Comparison of ENCODE assay signal across 16 mouse cellular contexts in the genomic region with DNA sequence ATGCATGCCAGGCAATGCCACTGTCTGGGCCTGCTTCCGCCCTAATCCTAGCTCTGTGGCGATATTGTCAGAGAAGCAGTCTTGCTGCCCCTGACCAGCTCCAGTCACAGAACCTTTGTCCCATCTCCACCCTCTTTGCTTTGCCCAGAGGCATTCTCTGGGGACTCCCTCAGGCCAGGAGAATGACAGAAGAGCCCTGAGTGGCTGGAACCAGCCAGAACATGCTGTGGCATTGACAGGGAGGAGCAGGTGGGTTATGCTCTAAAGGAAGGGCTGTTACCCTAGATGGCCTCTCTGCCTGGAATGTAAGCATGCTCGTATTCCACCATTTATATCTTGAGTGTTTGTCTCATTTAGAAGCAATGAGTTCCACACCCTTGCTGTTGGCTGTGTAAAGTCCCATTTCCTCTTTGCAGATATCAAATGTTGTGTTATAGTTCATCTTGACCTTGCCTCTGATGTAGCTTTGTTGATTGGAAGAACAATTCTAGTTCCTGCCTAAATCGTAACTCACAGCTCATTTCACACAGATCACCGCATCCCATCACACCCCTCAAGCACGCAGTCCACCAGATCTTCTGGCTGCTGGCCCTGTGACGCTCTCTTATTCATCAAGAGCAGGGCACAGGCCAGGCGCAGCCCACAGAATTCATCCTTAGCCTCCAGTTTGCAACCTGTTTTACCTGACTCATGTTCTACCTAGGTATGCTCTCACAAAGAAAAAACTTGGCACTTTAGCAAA. TPM values are rescaled to one million over a fixed set of nuclear protein-coding genes. Genes with fewer than 3 reads are reported as not detected.
DNase-seq lines count a peak whose midpoint lies in the region; ATAC-seq and TF ChIP-seq lines count a peak whose summit lies in the region.
"Had no signal": no experiment of that assay in that cellular context is flagged by ENCODE, and none has a peak within 500 bp of the region (broad histone marks: within the 10 kb centered on the region; RNA-seq: fewer than 3 reads in every experiment).

No protein-coding gene starts in this region.

- WGBS in heart, adult 2 months = 53% methylated on average over 8 of the region's 8 CpGs
- 86% methylated on average over 8 of the region's 8 CpGs for WGBS in embryonic facial prominence, embryonic 12.5 days
- 52% methylated on average over 8 of the region's 8 CpGs for WGBS in heart, embryonic 14.5 days
- 74% methylated on average over 8 of the region's 8 CpGs for WGBS in liver, embryonic 14.5 days (ENCODE audit: insufficient replicate concordance)
- WGBS in kidney, embryonic 14.5 days = 67% methylated on average over 8 of the region's 8 CpGs

- intact Hi-C loops in heart, adult 2 months (cut with DNase I) = no loop called here
- intact Hi-C loops in heart, postnatal 36 days (cut with DNase I) = no loop called here

- no peak overlapping the region for H3K9ac ChIP-seq in heart, adult 2 months (ENCODE audit: low read depth, low read length)
- no peak overlapping the region for H3K9ac ChIP-seq in embryonic facial prominence, embryonic 12.5 days
- H3K9ac ChIP-seq in heart, embryonic 14.5 days (ENCODE audit: low read length) = 0 out of 2 replicates have a peak overlapping the region, but pooled peaks have one; percentile 26
- H3K9ac ChIP-seq in liver, embryonic 14.5 days (replicated peaks) = peak overlapping the region; percentile 67
- no peak overlapping the region for H3K9ac ChIP-seq in kidney, embryonic 14.5 days (ENCODE audit: low read depth, low read length)
- H3K9ac ChIP-seq: neural tube, embryonic 13.5 days had no signal

- no peaks in the 10 kb centered on the region for H3K27me3 ChIP-seq in heart, adult 2 months (ENCODE audit: control insufficient read depth, insufficient read depth, low read length)
- no peaks in the 10 kb centered on the region for H3K27me3 ChIP-seq in embryonic facial prominence, embryonic 12.5 days
- no peaks in the 10 kb centered on the region for H3K27me3 ChIP-seq in heart, embryonic 14.5 days (ENCODE audit: control insufficient read depth, insufficient read depth, low read length)
- no peaks in the 10 kb centered on the region for H3K27me3 ChIP-seq in liver, embryonic 14.5 days (ENCODE audit: control insufficient read depth, insufficient read depth, low read length)
- no peaks in the 10 kb centered on the region for H3K27me3 ChIP-seq in kidney, embryonic 14.5 days (ENCODE audit: control insufficient read depth, insufficient read depth, low read length)
- H3K27me3 ChIP-seq: neural tube, embryonic 13.5 days had no signal

- peaks cover 16% of the 10 kb centered on the region for H3K4me1 ChIP-seq in heart, adult 2 months (ENCODE audit: control insufficient read depth, insufficient read depth, low read length)
- H3K4me1 ChIP-seq in embryonic facial prominence, embryonic 12.5 days = no peaks in the 10 kb centered on the region
- peaks cover 28 to 72% of the 10 kb centered on the region in 2 experiments for H3K4me1 ChIP-seq in heart, embryonic 14.5 days (ENCODE audit: control insufficient read depth in 2 of 2, insufficient read depth in 2 of 2, low read length in 2 of 2)
- peaks cover 54 to 67% of the 10 kb centered on the region in 2 experiments for H3K4me1 ChIP-seq in liver, embryonic 14.5 days (replicated peaks; ENCODE audit: control insufficient read depth in 2 of 2, insufficient read depth in 2 of 2, low read length in 1 of 2)
- no peaks in the 10 kb centered on the region for H3K4me1 ChIP-seq in kidney, embryonic 14.5 days (ENCODE audit: control insufficient read depth, insufficient read depth, low read length)
- H3K4me1 ChIP-seq: neural tube, embryonic 13.5 days had no signal

- H3K9me3 ChIP-seq in embryonic facial prominence, embryonic 12.5 days = no peaks in the 10 kb centered on the region
- H3K9me3 ChIP-seq in heart, embryonic 14.5 days (ENCODE audit: control insufficient read depth, low read length) = no peaks in the 10 kb centered on the region
- no peaks in the 10 kb centered on the region for H3K9me3 ChIP-seq in liver, embryonic 14.5 days (ENCODE audit: control insufficient read depth, low read length)
- no peaks in the 10 kb centered on the region for H3K9me3 ChIP-seq in kidney, embryonic 14.5 days (ENCODE audit: control insufficient read depth, low read length)
- H3K9me3 ChIP-seq: neural tube, embryonic 13.5 days had no signal

- no peak overlapping the region; the same call in 1 of the 2 replicates for H3K4me3 ChIP-seq in heart, adult 2 months
- H3K4me3 ChIP-seq in embryonic facial prominence, embryonic 12.5 days = no peak overlapping the region
- H3K4me3 ChIP-seq in heart, embryonic 14.5 days (ENCODE audit: control insufficient read depth in 1 of 2, insufficient read depth in 1 of 2, low read depth in 1 of 2, low read length in 2 of 2) = no peak overlapping the region
- no peak overlapping the region for H3K4me3 ChIP-seq in liver, embryonic 14.5 days (ENCODE audit: insufficient read depth in 1 of 2, low read depth in 2 of 2, low read length in 2 of 2)
- H3K4me3 ChIP-seq in kidney, embryonic 14.5 days (ENCODE audit: low read length) = no peak overlapping the region
- H3K4me3 ChIP-seq: neural tube, embryonic 13.5 days had no signal

- 0 out of 2 replicates have a peak, but pooled peaks have one; percentile 37 for TF ChIP-seq EP300 in heart, adult 2 months (IDR thresholded peaks at IDR 0.05; ENCODE audit: insufficient read depth, low read depth, low read length)
- no peak for TF ChIP-seq EP300 in liver, embryonic 14.5 days (IDR thresholded peaks at IDR 0.05; ENCODE audit: low read depth)

- peak overlapping the region; percentile 53 for H3K27ac ChIP-seq in heart, adult 2 months
- H3K27ac ChIP-seq in embryonic facial prominence, embryonic 12.5 days = 0 out of 2 replicates have a peak overlapping the region, but pooled peaks have one; percentile 36
- H3K27ac ChIP-seq in heart, embryonic 14.5 days (replicated peaks in 1 of 2; ENCODE audit: control insufficient read depth in 1 of 2, insufficient read depth in 1 of 2, low read depth in 2 of 2, low read length in 2 of 2) = 0 out of 4 replicates have a peak overlapping the region, but pooled peaks of 1 of the 2 experiments have one; percentile 24
- peak overlapping the region; percentile 98 for H3K27ac ChIP-seq in liver, embryonic 14.5 days
- H3K27ac ChIP-seq in kidney, embryonic 14.5 days (ENCODE audit: low read depth, low read length) = no peak overlapping the region
- H3K27ac ChIP-seq: hindbrain, postnatal 0 days; neural tube, embryonic 13.5 days had no signal

- no peak for TF ChIP-seq POLR2A in heart, adult 2 months (IDR thresholded peaks at IDR 0.05; ENCODE audit: insufficient read depth, low read depth, low read length)

- no peak overlapping the region for H3K4me2 ChIP-seq in embryonic facial prominence, embryonic 12.5 days (replicated peaks)
- H3K4me2 ChIP-seq in heart, embryonic 14.5 days (ENCODE audit: low read length) = 0 out of 2 replicates have a peak overlapping the region, but pooled peaks have one; percentile 11
- H3K4me2 ChIP-seq in liver, embryonic 14.5 days (ENCODE audit: low read depth) = peak overlapping the region; percentile 87
- H3K4me2 ChIP-seq in kidney, embryonic 14.5 days (replicated peaks; ENCODE audit: low read depth, low read length) = no peak overlapping the region
- H3K4me2 ChIP-seq: neural tube, embryonic 13.5 days had no signal

- peaks cover 7% of the 10 kb centered on the region for H3K36me3 ChIP-seq in heart, adult 2 months (ENCODE audit: control insufficient read depth, insufficient read depth, low read length)
- no peaks in the 10 kb centered on the region for H3K36me3 ChIP-seq in embryonic facial prominence, embryonic 12.5 days
- H3K36me3 ChIP-seq in heart, embryonic 14.5 days (ENCODE audit: control insufficient read depth, insufficient read depth, low read length) = peaks cover 78% of the 10 kb centered on the region
- peaks cover 3% of the 10 kb centered on the region; the same call in 1 of the 2 replicates for H3K36me3 ChIP-seq in liver, embryonic 14.5 days (replicated peaks; ENCODE audit: control insufficient read depth, insufficient read depth, low read depth)
- H3K36me3 ChIP-seq in kidney, embryonic 14.5 days (ENCODE audit: control insufficient read depth, insufficient read depth, low read length) = no peaks in the 10 kb centered on the region
- H3K36me3 ChIP-seq: neural tube, embryonic 13.5 days had no signal

- TF ChIP-seq CTCF in heart, adult 2 months (IDR thresholded peaks at IDR 0.05) = no peak
- TF ChIP-seq CTCF in liver, embryonic 14.5 days (IDR thresholded peaks at IDR 0.05; ENCODE audit: low read depth) = no peak

- no peak for ATAC-seq in embryonic facial prominence, embryonic 12.5 days (ENCODE audit: insufficient number of reproducible peaks, insufficient read depth, low FRiP score, low TSS enrichment)
- no peak for ATAC-seq in heart, embryonic 14.5 days (ENCODE audit: insufficient number of reproducible peaks, insufficient read depth, low FRiP score, low read depth)
- no peak for ATAC-seq in liver, embryonic 14.5 days (ENCODE audit: insufficient read depth)
- no peak for ATAC-seq in kidney, embryonic 14.5 days (ENCODE audit: low FRiP score, low TSS enrichment)
- ATAC-seq: forebrain, embryonic 16.5 days; hindbrain, postnatal 0 days had no signal

- DNase-seq in heart, adult 2 months = peak in 1 of 2 experiments; percentile 42
- no peak for DNase-seq in heart, postnatal 36 days
- no peak for DNase-seq in liver, embryonic 14.5 days (ENCODE audit: low read depth in 3 of 3, low spot score in 3 of 3)
- DNase-seq in neural tube, embryonic 10.5 days (ENCODE audit: extremely low spot score, low spot score) = no peak
- no peak for DNase-seq in kidney, postnatal 36 days
- DNase-seq: left cerebral cortex, postnatal 4 days; right cerebral cortex, postnatal 14 days had no signal

- no peaks in the 10 kb centered on the region for H3K79me2 ChIP-seq in heart, adult 2 months (replicated peaks; ENCODE audit: control insufficient read depth, insufficient read depth, low read length)

RNA-seq across cellular contexts. Expression of gene Popdc2, which starts 8.8 kb away (rescaled TPM):
- total RNA-seq in heart, adult 2 months (2021) = 100 to 1,000 TPM; 462 to 476 TPM
- 695 and 745 TPM in 2 replicates for polyA plus RNA-seq in heart, adult 2 months (2012; rRNA removed)
- 100 to 1,000 TPM; 442 to 516 TPM for total RNA-seq in heart, postnatal 36 days (2021)
- 1.4 and 1.9 TPM in 2 replicates for polyA plus RNA-seq in embryonic facial prominence, embryonic 12.5 days (2016; fragmentation: Nextera tagmentation; extraction: Ambion mirVana)
- 364 and 390 TPM in 2 replicates for polyA plus RNA-seq in heart, embryonic 14.5 days (2014; fragmentation: Nextera tagmentation; extraction: Ambion mirVana)
- 23.2 and 28.6 TPM in 2 replicates for polyA plus RNA-seq in liver, embryonic 14.5 days (2012; rRNA removed)
- polyA plus RNA-seq in liver, embryonic 14.5 days (2014; fragmentation: Nextera tagmentation; extraction: Ambion mirVana) = 23.4 and 24.5 TPM in 2 replicates
- 0.11 and 0.35 TPM in 2 replicates for polyA plus RNA-seq in kidney, embryonic 14.5 days (2014; fragmentation: Nextera tagmentation; extraction: Ambion mirVana)

RNA-seq across cellular contexts. Expression of gene Gm21987, which starts 24.0 kb away (rescaled TPM):
- not detected for total RNA-seq in heart, adult 2 months (2021)
- not detected in 2 replicates for polyA plus RNA-seq in heart, adult 2 months (2012; rRNA removed)
- not detected for total RNA-seq in heart, postnatal 36 days (2021)
- polyA plus RNA-seq in embryonic facial prominence, embryonic 12.5 days (2016; fragmentation: Nextera tagmentation; extraction: Ambion mirVana) = not detected in 2 replicates
- polyA plus RNA-seq in heart, embryonic 14.5 days (2014; fragmentation: Nextera tagmentation; extraction: Ambion mirVana) = 4.4 and 4.9 TPM in 2 replicates
- not detected in 2 replicates for polyA plus RNA-seq in liver, embryonic 14.5 days (2012; rRNA removed)
- not detected in 2 replicates for polyA plus RNA-seq in liver, embryonic 14.5 days (2014; fragmentation: Nextera tagmentation; extraction: Ambion mirVana)
- not detected in 2 replicates for polyA plus RNA-seq in kidney, embryonic 14.5 days (2014; fragmentation: Nextera tagmentation; extraction: Ambion mirVana)
- total RNA-seq: hindbrain, postnatal 0 days; left cerebral cortex, postnatal 4 days; megakaryocyte progenitor cell, adult 5-6 weeks had no signal
- polyA plus RNA-seq: forebrain, embryonic 16.5 days; hindbrain, postnatal 0 days; large intestine, adult 2 months; neural tube, embryonic 13.5 days; testis, adult 2 months had no signal

RNA-seq across cellular contexts. Expression of gene Cox17, which starts 24.0 kb away (rescaled TPM):
- 100 to 1,000 TPM; 295 to 358 TPM for total RNA-seq in heart, adult 2 months (2021)
- polyA plus RNA-seq in heart, adult 2 months (2012; rRNA removed) = 190 and 221 TPM in 2 replicates
- 100 to 1,000 TPM; 313 to 334 TPM for total RNA-seq in heart, postnatal 36 days (2021)
- polyA plus RNA-seq in embryonic facial prominence, embryonic 12.5 days (2016; fragmentation: Nextera tagmentation; extraction: Ambion mirVana) = 110 and 111 TPM in 2 replicates
- 337 TPM in 2 replicates for polyA plus RNA-seq in heart, embryonic 14.5 days (2014; fragmentation: Nextera tagmentation; extraction: Ambion mirVana)
- 124 and 227 TPM in 2 replicates for polyA plus RNA-seq in liver, embryonic 14.5 days (2012; rRNA removed)
- polyA plus RNA-seq in liver, embryonic 14.5 days (2014; fragmentation: Nextera tagmentation; extraction: Ambion mirVana) = 351 and 369 TPM in 2 replicates
- 148 and 203 TPM in 2 replicates for polyA plus RNA-seq in kidney, embryonic 14.5 days (2014; fragmentation: Nextera tagmentation; extraction: Ambion mirVana)

RNA-seq across cellular contexts. Expression of gene Maats1, which starts 28.9 kb away (rescaled TPM):
- total RNA-seq in heart, adult 2 months (2021) = not detected
- 0.20 TPM in 1 of 2 replicates, not detected in the other for polyA plus RNA-seq in heart, adult 2 months (2012; rRNA removed)
- total RNA-seq in heart, postnatal 36 days (2021) = not detected
- polyA plus RNA-seq in embryonic facial prominence, embryonic 12.5 days (2016; fragmentation: Nextera tagmentation; extraction: Ambion mirVana) = 0.08 and 0.32 TPM in 2 replicates
- polyA plus RNA-seq in heart, embryonic 14.5 days (2014; fragmentation: Nextera tagmentation; extraction: Ambion mirVana) = 0.15 TPM in 1 of 2 replicates, not detected in the other
- polyA plus RNA-seq in liver, embryonic 14.5 days (2012; rRNA removed) = 0.01 TPM in 1 of 2 replicates, not detected in the other
- polyA plus RNA-seq in liver, embryonic 14.5 days (2014; fragmentation: Nextera tagmentation; extraction: Ambion mirVana) = not detected in 2 replicates
- polyA plus RNA-seq in kidney, embryonic 14.5 days (2014; fragmentation: Nextera tagmentation; extraction: Ambion mirVana) = 0.11 TPM in 1 of 2 replicates, not detected in the other
- total RNA-seq: megakaryocyte progenitor cell, adult 5-6 weeks had no signal

Comparison
In these comparisons a context has a peak if more than half of its experiments do, and no peak if none do; other contexts are left out.
1. H3K9ac ChIP-seq: peak in heart, embryonic 14.5 days (single experiment) and liver, embryonic 14.5 days (single experiment); none in heart, adult 2 months (single experiment), embryonic facial prominence, embryonic 12.5 days (single experiment) and kidney, embryonic 14.5 days (single experiment).
2. H3K4me2 ChIP-seq: peak in heart, embryonic 14.5 days (single experiment) and liver, embryonic 14.5 days (single experiment); none in embryonic facial prominence, embryonic 12.5 days (single experiment) and kidney, embryonic 14.5 days (single experiment).
3. RNA of gene Popdc2, which starts 8.8 kb away (polyA plus RNA-seq): 695 to 745 TPM in heart, adult 2 months and 364 to 390 TPM in heart, embryonic 14.5 days; 23.2 to 28.6 TPM in liver, embryonic 14.5 days, 1.4 to 1.9 TPM in embryonic facial prominence, embryonic 12.5 days and 0.11 to 0.35 TPM in kidney, embryonic 14.5 days; every median in the first group is over 10 times any median in the second.